Mouse (Mus musculus): ENCODE measurements around the gene Tmem135.

DNA sequence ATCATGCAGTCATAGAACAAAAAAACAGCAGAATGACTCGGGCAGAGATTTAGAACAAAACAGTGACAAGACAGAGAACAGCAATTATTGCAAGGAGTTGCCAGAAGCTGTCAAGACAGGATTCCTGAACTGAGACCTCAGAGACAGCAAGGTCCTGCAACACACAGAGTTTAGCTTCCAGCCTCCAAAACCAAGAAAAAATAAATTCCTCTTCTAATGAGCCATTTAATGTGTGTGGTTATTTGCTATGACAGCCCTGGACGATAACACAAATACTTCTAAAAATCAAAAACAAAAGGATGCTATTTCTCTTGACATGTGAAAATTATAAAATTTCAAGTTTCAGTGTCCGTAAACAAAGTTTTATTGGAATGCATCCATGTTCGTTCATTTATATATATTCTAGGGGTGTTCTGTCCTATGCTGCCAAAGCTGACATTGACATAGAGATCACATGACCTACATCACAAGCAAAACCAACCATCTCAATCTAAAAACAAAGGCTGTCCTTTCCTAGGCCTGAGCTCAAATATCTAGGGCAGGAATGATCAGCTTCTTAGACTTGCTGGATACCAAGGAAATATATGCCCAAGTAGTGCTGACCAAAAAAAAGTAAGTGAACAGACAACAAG lies 146.0 kb downstream of the Tmem135 start:
- no peak for TF ChIP-seq POLR2A (IDR thresholded peaks at IDR 0.05; ENCODE audit: low read depth, low read length)
- no peak for TF ChIP-seq CTCF (conservative IDR thresholded peaks at IDR 0.05; ENCODE audit: insufficient read depth, insufficient read length, low read depth, low read length)
